Mouse (Mus musculus) liver (tissue): ENCODE data around the gene Pnp.
"Not testable (repeated sequence)": the region's sequence is repeated elsewhere in the genome, so short reads cannot be mapped to it uniquely, and the experiment has no call there.

Experiments used
- DNase-seq: peaks from one replicate; pipeline ENCODE4 v3.0.0-alpha.2; 2020; ENCODE audit warnings: mixed read lengths

The Pnp gene

GRCm38 (mm10) chr14:50978451-50978850 is 47.6 kb downstream of the Pnp start:
- DNase-seq = not testable (repeated sequence)

GRCm38 (mm10) chr14:50979631-50980030 is 48.7 kb downstream of the Pnp start:
- no peak for DNase-seq

GRCm38 (mm10) chr14:50981207-50981606 is 50.3 kb downstream of the Pnp start:
- DNase-seq = no peak

- DNase-seq = no peak
These were observed 51.0 kb downstream of the Pnp start for GRCm38 (mm10) chr14:50981837-50982236.

GRCm38 (mm10) chr14:50987668-50988067 is 56.8 kb downstream of the Pnp start:
- DNase-seq = no peak

GRCm38 (mm10) chr14:50991037-50991436 is 60.2 kb downstream of the Pnp start:
- no peak for DNase-seq

GRCm38 (mm10) chr14:50997088-50997487 is 66.2 kb downstream of the Pnp start:
- DNase-seq = no peak

- no peak for DNase-seq
These were observed 67.3 kb downstream of the Pnp start for GRCm38 (mm10) chr14:50997999-50998666.

GRCm38 (mm10) chr14:51007152-51007801 is 76.4 kb downstream of the Pnp start, which contains the start of gene Rnase10:
Rnase10 (plus strand) TSS chr14:51007751.
- DNase-seq = no peak

GRCm38 (mm10) chr14:51007914-51008713 is 77.2 kb downstream of the Pnp start:
- no peak for DNase-seq

- DNase-seq = no peak
These were observed 77.9 kb downstream of the Pnp start for GRCm38 (mm10) chr14:51008781-51009180.

- no peak for DNase-seq
These were observed 78.7 kb downstream of the Pnp start for GRCm38 (mm10) chr14:51009572-51009971.

- not testable (repeated sequence) for DNase-seq
These were observed 83.8 kb downstream of the Pnp start for GRCm38 (mm10) chr14:51014724-51015123.
